Comparison of ENCODE assay signal across 8 mouse cellular contexts in the genomic region with DNA sequence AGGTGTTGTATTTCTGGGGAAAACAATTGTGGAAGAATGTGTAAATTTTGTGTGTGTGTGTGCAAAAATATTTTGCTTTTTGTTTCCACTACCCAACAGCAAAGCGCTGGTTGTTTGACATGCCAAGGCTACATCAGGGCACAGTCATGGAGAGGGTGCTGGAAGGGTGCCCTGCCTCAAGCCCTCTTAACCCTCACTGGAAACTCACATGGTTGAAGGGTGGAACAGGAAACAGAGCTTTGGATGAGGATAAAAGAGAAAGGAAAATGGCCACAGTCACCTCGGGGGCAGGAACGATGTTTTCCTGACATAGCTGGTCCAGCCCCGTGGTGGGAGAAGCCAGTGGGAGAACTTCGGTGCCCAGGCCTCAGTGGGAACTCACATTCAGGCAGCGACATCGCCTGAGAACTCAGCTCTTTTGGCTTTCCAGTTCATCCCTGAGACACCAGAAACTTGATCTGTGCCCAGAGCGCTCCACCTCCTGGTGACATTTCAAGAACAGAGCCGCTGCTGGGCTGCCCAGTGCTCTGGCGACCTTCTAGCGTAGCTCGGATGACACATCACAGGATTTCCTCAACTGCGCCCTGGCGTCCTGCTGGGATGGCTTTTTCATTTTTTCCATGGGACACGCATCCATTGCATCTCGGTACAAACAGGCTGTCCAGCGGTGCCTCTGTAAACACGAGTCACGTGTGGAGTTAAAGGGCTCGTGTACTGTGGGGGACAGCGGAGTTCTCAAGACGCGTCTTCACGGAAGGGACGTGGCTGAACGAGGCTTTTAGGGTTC. TPM values are rescaled to one million over a fixed set of nuclear protein-coding genes. Genes with fewer than 3 reads are reported as not detected.
DNase-seq lines count a peak whose midpoint lies in the region.

No protein-coding gene starts in this region.

- H3K27me3 ChIP-seq in midbrain, embryonic 10.5 days (ENCODE audit: low read depth, poor library complexity, severe bottlenecking): peaks cover 12% of the 10 kb centered on the region; the same call in 1 of the 2 replicates

- no peaks in the 10 kb centered on the region for H3K9me3 ChIP-seq in midbrain, embryonic 10.5 days (replicated peaks)

- no peak overlapping the region for H3K27ac ChIP-seq in midbrain, embryonic 10.5 days (replicated peaks)

- DNase-seq in adrenal gland, adult (ENCODE audit: inconsistent age in 2 of 2, low spot score in 1 of 2): peak; percentile 89 to 94
- DNase-seq in embryo, embryonic 10.5 days (ENCODE audit: low spot score): peak; percentile 53
- peak; percentile 30 to 31 for DNase-seq in heart, postnatal 14 days
- peak; percentile 30 to 60 for DNase-seq in kidney, postnatal 4 days
- peak; percentile 28 for DNase-seq in midbrain, embryonic 10.5 days (ENCODE audit: low spot score)
- no peak for DNase-seq in adipocyte (ENCODE audit: low spot score)
- no peak for DNase-seq in spleen, adult 18-20 months
- no peak for DNase-seq in layer of hippocampus, adult 9-10 months (ENCODE audit: low spot score)

- WGBS in midbrain, embryonic 10.5 days: 46% methylated on average over 26 of the region's 26 CpGs

- peaks cover 9% of the 10 kb centered on the region; the same call in 1 of the 2 replicates for H3K4me1 ChIP-seq in midbrain, embryonic 10.5 days

- intact Hi-C loops in heart, postnatal 14 days (cut with DNase I): loop anchor here (5.0 to 10.0 kb wide), 2 partner anchors 36 to 244 kb away; no protein-coding TSS in a partner anchor

- no peak overlapping the region for H3K4me3 ChIP-seq in midbrain, embryonic 10.5 days

- H3K36me3 ChIP-seq in midbrain, embryonic 10.5 days: no peaks in the 10 kb centered on the region

RNA-seq across cellular contexts. Expression of gene Ptpn3, which starts 6.8 kb away (rescaled TPM):
- 10 to 100 TPM; 34.3 to 34.8 TPM for total RNA-seq in heart, postnatal 14 days (2021)
- polyA plus RNA-seq in midbrain, embryonic 10.5 days (2016; fragmentation: Nextera tagmentation; extraction: Ambion mirVana): 0.78 TPM in 2 replicates

Comparison
In these comparisons a context has a peak if more than half of its experiments do, and no peak if none do; other contexts are left out.
1. DNase-seq: peak in adrenal gland, adult (2 of 2), embryo, embryonic 10.5 days (single experiment), heart, postnatal 14 days (2 of 2), kidney, postnatal 4 days (2 of 2) and midbrain, embryonic 10.5 days (single experiment); none in adipocyte (single experiment), spleen, adult 18-20 months (0 of 2) and layer of hippocampus, adult 9-10 months (single experiment).